Mouse (Mus musculus): ENCODE results near the gene Man2a2. TPM values are rescaled to one million over a fixed set of nuclear protein-coding genes. Genes with fewer than 3 reads are reported as not detected.

Man2a2 gene
- polyA plus RNA-seq, 1 experiment: 55.1 TPM

DNA sequence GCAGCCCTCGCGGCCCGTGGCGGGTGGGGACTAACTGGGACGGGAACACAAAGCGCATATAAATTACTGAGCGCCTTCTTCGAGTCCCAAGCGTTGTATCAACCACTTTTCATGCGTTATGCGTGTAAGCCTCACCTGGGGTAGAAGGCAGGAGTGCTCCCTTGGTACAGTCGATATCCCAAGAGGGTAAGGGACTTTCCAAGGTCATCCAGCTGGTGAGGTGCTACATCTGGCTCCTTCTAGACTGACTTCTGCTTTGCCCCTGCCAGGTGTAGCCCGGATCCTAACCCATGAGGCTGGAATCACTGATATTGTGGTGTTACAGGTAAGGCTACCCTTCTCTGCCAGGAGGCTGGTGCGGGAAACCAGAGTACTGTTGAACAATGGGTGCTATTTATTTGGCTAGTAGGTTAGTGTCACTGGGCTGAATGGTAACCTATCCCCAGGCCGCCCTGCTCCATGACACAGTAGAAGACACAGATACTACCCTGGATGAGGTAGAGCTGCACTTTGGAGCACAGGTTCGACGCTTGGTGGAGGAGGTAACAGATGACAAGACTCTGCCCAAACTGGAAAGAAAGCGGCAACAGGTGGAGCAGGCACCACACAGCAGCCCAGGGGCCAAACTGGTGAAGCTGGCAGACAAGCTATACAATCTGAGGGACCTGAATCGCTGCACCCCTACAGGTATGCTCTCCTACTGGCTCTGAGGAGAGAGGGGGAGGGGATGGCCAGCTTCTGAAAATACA lies 27.7 kb downstream of the Man2a2 start:
- TF ChIP-seq CTCF (IDR thresholded peaks at IDR 0.05; ENCODE audit: borderline replicate concordance, insufficient read depth, low read length) (no peak), POLR2A (IDR thresholded peaks at IDR 0.05; ENCODE audit: low read depth, low read length) (no peak)
- Histone ChIP-seq H3K4me1 (ENCODE audit: control insufficient read depth, insufficient read depth, low read length) (peaks cover 16% of the 10 kb centered on the region), H3K27ac (ENCODE audit: insufficient read depth, low read length) (no peak overlapping the region), H3K4me3 (ENCODE audit: insufficient read depth, low read length) (peak overlapping the region; percentile 49)

DNA sequence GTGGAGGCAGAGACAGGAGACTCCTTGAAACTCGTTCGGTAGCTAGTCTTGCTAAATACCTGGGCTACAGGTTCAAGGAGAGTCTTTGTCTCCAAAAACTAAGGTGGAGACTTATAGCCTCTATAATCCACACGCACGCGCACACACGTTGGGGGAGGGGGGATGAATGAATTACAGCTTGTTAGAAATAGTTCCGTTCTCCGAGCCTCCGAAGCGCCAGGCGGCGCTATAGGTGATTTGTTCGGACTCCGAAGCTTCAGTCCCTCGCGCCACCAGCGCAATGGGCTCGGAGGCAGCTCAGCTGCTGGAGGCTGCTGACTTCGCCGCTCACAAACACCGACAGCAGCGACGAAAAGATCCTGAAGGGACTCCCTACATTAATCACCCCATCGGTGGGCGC lies 28.3 kb downstream of the Man2a2 start, which contains the start of gene Hddc3:
Hddc3 (plus strand) TSS at position 247 of the 400 bp plus-strand sequence.
- TF ChIP-seq CTCF (IDR thresholded peaks at IDR 0.05; ENCODE audit: borderline replicate concordance, insufficient read depth, low read length) (0 out of 2 replicates have a peak, but pooled peaks have one; percentile 22), POLR2A (IDR thresholded peaks at IDR 0.05; ENCODE audit: low read depth, low read length) (peak; percentile 92)
- Histone ChIP-seq H3K27ac (ENCODE audit: insufficient read depth, low read length) (no peak within 1 kb of the TSS), H3K4me1 (ENCODE audit: control insufficient read depth, insufficient read depth, low read length) (peaks cover 14% of the 10 kb centered on the region), H3K4me3 (ENCODE audit: insufficient read depth, low read length) (peak within 1 kb of the TSS; percentile 49)

DNA sequence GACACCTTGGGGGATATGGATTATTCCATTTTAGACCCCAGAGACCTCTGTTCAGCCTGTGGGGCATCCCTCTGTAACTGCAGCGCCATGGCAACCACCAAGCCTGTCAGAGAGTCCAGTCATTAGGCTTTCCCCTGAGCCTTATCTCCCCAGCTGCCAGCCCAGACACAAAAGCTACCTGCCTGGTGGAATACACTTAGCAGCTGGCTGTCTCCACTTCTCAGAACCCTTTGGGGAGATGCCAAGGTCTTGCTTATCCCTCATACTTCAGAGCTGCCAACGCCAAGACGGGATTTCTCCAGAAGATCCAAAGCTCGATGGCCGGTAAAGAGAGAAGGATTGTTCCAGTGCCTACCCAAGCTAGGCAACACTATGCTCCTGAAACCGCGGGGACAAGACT lies 29.4 kb downstream of the Man2a2 start:
- TF ChIP-seq POLR2A (IDR thresholded peaks at IDR 0.05; ENCODE audit: low read depth, low read length) (no peak), CTCF (IDR thresholded peaks at IDR 0.05; ENCODE audit: borderline replicate concordance, insufficient read depth, low read length) (no peak)
- H3K4me3 ChIP-seq (ENCODE audit: insufficient read depth, low read length): no peak overlapping the region
- H3K4me1 ChIP-seq (ENCODE audit: control insufficient read depth, insufficient read depth, low read length): peaks cover 6% of the 10 kb centered on the region
- H3K27ac ChIP-seq (ENCODE audit: insufficient read depth, low read length): no peak overlapping the region

DNA sequence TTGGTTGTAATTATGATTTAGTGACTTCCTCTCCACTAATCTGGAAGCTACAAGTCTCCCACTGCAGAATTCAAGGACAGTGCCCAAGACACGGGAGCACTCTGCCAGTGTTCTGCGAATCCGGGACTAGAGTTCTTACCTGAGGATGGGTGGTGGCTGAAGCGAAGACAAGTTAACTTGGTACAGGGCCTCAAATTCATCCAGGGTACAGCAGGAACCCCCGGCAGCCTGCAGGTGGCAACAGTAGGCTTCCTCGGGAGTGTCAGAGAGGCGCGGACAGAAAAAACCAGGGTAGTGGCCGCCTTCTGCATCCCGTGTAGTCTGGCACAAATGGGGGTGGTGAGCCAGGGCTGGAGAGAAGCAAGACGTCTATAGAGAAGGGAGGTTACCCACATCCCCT lies 30.4 kb downstream of the Man2a2 start, which contains the start of gene Unc45a:
Unc45a (minus strand) TSS at position 213 of the 400 bp plus-strand sequence.
- Histone ChIP-seq H3K4me3 (ENCODE audit: insufficient read depth, low read length) (peak within 1 kb of the TSS; percentile 82), H3K27ac (ENCODE audit: insufficient read depth, low read length) (peak within 1 kb of the TSS; percentile 48; the same call in 1 of the 2 replicates), H3K4me1 (ENCODE audit: control insufficient read depth, insufficient read depth, low read length) (peaks cover 6% of the 10 kb centered on the region)
- TF ChIP-seq CTCF (IDR thresholded peaks at IDR 0.05; ENCODE audit: borderline replicate concordance, insufficient read depth, low read length) (peak; percentile 56; the same call in 1 of the 2 replicates), POLR2A (IDR thresholded peaks at IDR 0.05; ENCODE audit: low read depth, low read length) (no peak)

DNA sequence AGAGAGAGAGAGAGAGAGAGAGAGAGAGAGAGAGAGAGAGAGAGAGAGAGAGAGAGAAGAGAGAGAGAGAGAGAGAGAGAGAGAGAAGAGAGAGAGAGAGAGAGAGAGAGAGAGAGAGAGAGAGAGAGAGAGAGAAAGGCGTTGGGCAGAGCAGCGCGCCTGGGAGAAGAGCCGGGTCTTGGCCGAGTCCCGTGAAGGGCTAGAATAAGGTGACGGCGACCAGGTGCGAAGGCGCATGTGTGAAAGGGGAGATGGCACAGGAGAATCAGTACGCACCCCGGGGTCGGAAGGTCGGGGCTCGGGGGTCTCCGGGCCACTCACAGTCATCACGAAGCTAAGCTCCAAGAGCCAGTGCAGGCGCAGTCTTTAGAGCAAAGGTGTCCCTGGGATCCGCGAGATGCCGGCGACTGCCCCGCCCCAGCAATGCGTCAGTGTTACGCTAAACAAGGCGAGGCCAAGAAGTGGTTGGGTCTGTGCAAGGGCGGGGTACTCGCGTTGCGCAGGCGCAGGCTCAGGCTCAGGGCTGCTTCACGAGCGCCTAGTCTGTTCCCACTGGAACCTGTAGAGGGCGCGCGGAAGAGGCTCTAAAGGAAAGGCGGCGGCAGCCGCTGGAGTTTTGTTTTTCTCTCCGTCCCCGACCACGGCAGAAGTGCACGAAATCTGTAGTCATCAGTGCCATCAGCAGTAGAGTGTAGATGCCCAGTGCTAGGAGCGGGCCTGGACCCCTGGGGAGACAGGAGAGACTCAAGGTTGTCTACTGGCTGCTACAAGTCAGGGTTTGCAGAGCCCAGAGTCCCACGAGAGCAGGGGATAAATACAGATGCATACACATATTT lies 31.2 kb downstream of the Man2a2 start:
- TF ChIP-seq CTCF (IDR thresholded peaks at IDR 0.05; ENCODE audit: borderline replicate concordance, insufficient read depth, low read length) (0 out of 2 replicates have a peak, but pooled peaks have one; percentile 13), POLR2A (IDR thresholded peaks at IDR 0.05; ENCODE audit: low read depth, low read length) (peak; percentile 82)
- Histone ChIP-seq H3K4me1 (ENCODE audit: control insufficient read depth, insufficient read depth, low read length) (peaks cover 6% of the 10 kb centered on the region), H3K27ac (ENCODE audit: insufficient read depth, low read length) (peak overlapping the region; percentile 48; the same call in 1 of the 2 replicates), H3K4me3 (ENCODE audit: insufficient read depth, low read length) (peak overlapping the region; percentile 82)

DNA sequence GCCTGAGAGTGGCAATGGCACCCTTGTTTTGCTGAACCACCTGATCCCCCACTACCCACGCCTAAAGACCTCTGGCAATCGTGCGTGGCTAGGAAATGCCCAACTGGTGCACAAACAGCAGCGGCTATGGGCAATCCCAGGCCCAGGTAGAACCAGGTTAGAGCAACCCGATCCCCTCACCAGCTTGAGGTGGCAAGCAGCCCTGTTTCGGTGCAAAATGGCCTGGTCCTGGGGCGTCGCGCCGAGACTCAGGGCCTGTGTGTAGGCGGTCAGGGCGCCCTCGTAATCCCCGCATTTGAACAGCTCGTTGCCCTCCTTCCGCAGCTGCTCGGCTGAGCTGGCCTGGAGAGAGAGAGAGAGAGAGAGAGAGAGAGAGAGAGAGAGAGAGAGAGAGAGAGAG lies 31.8 kb downstream of the Man2a2 start:
- Histone ChIP-seq H3K4me3 (ENCODE audit: insufficient read depth, low read length) (peak overlapping the region; percentile 82), H3K4me1 (ENCODE audit: control insufficient read depth, insufficient read depth, low read length) (peaks cover 6% of the 10 kb centered on the region), H3K27ac (ENCODE audit: insufficient read depth, low read length) (no peak overlapping the region)
- TF ChIP-seq POLR2A (IDR thresholded peaks at IDR 0.05; ENCODE audit: low read depth, low read length): no peak
- no peak for TF ChIP-seq CTCF (IDR thresholded peaks at IDR 0.05; ENCODE audit: borderline replicate concordance, insufficient read depth, low read length)

DNA sequence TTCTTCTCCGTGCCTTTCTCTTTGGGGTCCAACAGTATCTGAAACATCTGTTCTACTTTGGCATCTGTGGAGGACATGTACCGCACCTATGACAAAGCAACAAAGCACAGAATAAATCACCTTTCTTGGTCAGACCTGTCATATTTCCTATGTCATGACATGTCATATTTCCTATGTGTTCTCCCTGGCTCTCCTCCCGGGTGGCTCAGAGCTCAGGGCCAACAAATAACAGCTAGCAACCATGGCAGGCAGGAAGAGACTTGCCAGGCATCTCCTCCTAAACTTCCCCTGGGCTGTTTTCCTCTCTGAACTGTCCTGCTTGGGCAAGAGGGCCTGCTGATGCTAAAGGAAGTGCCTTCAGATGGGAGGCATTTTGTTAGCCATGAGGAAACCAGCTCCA lies 34.2 kb downstream of the Man2a2 start:
- no peak for TF ChIP-seq POLR2A (IDR thresholded peaks at IDR 0.05; ENCODE audit: low read depth, low read length)
- no peak for TF ChIP-seq CTCF (IDR thresholded peaks at IDR 0.05; ENCODE audit: borderline replicate concordance, insufficient read depth, low read length)
- no peak overlapping the region for H3K27ac ChIP-seq (ENCODE audit: insufficient read depth, low read length)
- peaks cover 6% of the 10 kb centered on the region for H3K4me1 ChIP-seq (ENCODE audit: control insufficient read depth, insufficient read depth, low read length)
- H3K4me3 ChIP-seq (ENCODE audit: insufficient read depth, low read length): no peak overlapping the region

DNA sequence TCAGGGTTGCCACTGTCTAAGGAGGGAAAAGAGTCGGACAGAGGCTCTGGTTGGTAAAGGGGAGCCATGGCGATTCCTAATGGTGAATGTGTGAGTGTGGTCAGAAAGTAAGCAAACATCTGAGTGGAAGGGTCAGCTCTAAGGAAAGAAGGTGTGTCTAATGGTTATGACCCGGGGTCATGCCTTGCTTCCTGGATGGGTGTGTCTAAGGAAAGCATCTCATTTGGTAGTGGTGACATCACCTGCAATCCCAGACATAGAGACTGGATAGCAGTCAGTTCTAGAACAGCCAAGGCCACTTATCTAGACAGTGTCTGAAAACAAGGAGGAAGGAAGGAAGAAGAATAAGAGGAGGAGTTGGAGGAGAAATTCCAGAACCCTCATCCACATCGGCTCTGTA lies 36.3 kb downstream of the Man2a2 start:
- TF ChIP-seq CTCF (IDR thresholded peaks at IDR 0.05; ENCODE audit: borderline replicate concordance, insufficient read depth, low read length) (no peak), POLR2A (IDR thresholded peaks at IDR 0.05; ENCODE audit: low read depth, low read length) (no peak)
- Histone ChIP-seq H3K27ac (ENCODE audit: insufficient read depth, low read length) (no peak overlapping the region), H3K4me3 (ENCODE audit: insufficient read depth, low read length) (no peak overlapping the region), H3K4me1 (ENCODE audit: control insufficient read depth, insufficient read depth, low read length) (peaks cover 4% of the 10 kb centered on the region)

DNA sequence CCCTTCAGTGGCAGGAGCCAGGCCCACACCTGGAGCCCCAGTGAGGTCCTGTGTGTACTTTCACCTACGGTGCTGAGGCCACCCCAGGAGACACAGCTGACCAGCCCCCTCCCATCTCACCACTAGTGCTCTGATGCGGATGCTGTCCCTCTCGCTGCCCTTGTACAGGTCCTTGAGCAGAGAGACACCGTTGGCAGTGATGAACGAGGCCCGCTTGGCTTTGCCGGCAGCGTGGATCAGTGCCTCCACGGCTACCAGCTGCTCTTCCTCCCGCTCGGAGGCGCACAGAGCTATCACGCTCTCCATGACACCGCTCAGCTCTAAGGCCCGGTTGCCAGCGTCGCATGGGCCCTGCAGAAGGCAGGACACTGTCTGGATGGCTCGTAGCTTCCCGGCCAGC lies 39.7 kb downstream of the Man2a2 start:
- H3K4me1 ChIP-seq (ENCODE audit: control insufficient read depth, insufficient read depth, low read length): no peaks in the 10 kb centered on the region
- H3K4me3 ChIP-seq (ENCODE audit: insufficient read depth, low read length): no peak overlapping the region
- no peak for TF ChIP-seq POLR2A (IDR thresholded peaks at IDR 0.05; ENCODE audit: low read depth, low read length)
- TF ChIP-seq CTCF (IDR thresholded peaks at IDR 0.05; ENCODE audit: borderline replicate concordance, insufficient read depth, low read length): no peak
- no peak overlapping the region for H3K27ac ChIP-seq (ENCODE audit: insufficient read depth, low read length)

All from embryonic fibroblast, embryonic 13.5 days (primary cell).